Mouse (Mus musculus) embryo, embryonic 11 days (tissue): ENCODE results near the gene Cog1.
A peak's percentile ranks its signal among the peaks of the same experiment; 100 is the strongest.

ENCODE experiments used
- DNase-seq: peaks from one replicate; pipeline ENCODE4 v3.0.0-alpha.2; 2015

Gene Cog1

GRCm38 (mm10) chr11:113648690-113649352 lies at the start of gene Cog1:
Gene Cog1 (plus strand): TSS chr11:113649169.
- DNase-seq: no peak

- no peak for DNase-seq
Observed at GRCm38 (mm10) chr11:113600526-113601245, 48.3 kb upstream of the Cog1 start.

- peak; percentile 32 for DNase-seq
Observed at GRCm38 (mm10) chr11:113601616-113602343, 47.2 kb upstream of the Cog1 start.

- DNase-seq: no peak
Observed at GRCm38 (mm10) chr11:113607556-113607955, 41.4 kb upstream of the Cog1 start.

- DNase-seq: no peak
Observed at GRCm38 (mm10) chr11:113609581-113609980, 39.4 kb upstream of the Cog1 start.

- DNase-seq: no peak
Observed at GRCm38 (mm10) chr11:113610266-113610665, 38.7 kb upstream of the Cog1 start.

- DNase-seq: no peak
Observed at GRCm38 (mm10) chr11:113611112-113611646, 37.8 kb upstream of the Cog1 start.

- peak; percentile 75 for DNase-seq
Observed at GRCm38 (mm10) chr11:113611664-113612611, 37.0 kb upstream of the Cog1 start.

GRCm38 (mm10) chr11:113614476-113614875 lies 34.5 kb upstream of the Cog1 start:
- no peak for DNase-seq

- peak; percentile 81 for DNase-seq
Observed at GRCm38 (mm10) chr11:113617132-113617911, 31.6 kb upstream of the Cog1 start.

GRCm38 (mm10) chr11:113618303-113618671 lies 30.7 kb upstream of the Cog1 start:
- no peak for DNase-seq

- peak; percentile 85 for DNase-seq
Observed at GRCm38 (mm10) chr11:113618672-113619419, 30.1 kb upstream of the Cog1 start, which contains the start of gene Sstr2. Gene Sstr2 (plus strand): TSS chr11:113619342.

GRCm38 (mm10) chr11:113619420-113620080 lies 29.4 kb upstream of the Cog1 start:
- no peak for DNase-seq

- no peak for DNase-seq
Observed at GRCm38 (mm10) chr11:113621001-113621400, 28.0 kb upstream of the Cog1 start.

- DNase-seq: no peak
Observed at GRCm38 (mm10) chr11:113622028-113622427, 26.9 kb upstream of the Cog1 start.

- no peak for DNase-seq
Observed at GRCm38 (mm10) chr11:113625437-113625836, 23.5 kb upstream of the Cog1 start.

GRCm38 (mm10) chr11:113627785-113628184 lies 21.2 kb upstream of the Cog1 start:
- peak; percentile 46 for DNase-seq

- peak; percentile 42 for DNase-seq
Observed at GRCm38 (mm10) chr11:113630642-113631041, 18.3 kb upstream of the Cog1 start.

GRCm38 (mm10) chr11:113631302-113631701 lies 17.7 kb upstream of the Cog1 start:
- DNase-seq: no peak

GRCm38 (mm10) chr11:113631862-113632261 lies 17.1 kb upstream of the Cog1 start:
- DNase-seq: no peak
